Mouse (Mus musculus): ENCODE measurements around the gene Zfp507. TPM values are rescaled to one million over a fixed set of nuclear protein-coding genes. Genes with fewer than 3 reads are reported as not detected.

Zfp507 gene
- polyA plus RNA-seq, 1 experiment from 2014 or later, result 12.0 TPM

DNA sequence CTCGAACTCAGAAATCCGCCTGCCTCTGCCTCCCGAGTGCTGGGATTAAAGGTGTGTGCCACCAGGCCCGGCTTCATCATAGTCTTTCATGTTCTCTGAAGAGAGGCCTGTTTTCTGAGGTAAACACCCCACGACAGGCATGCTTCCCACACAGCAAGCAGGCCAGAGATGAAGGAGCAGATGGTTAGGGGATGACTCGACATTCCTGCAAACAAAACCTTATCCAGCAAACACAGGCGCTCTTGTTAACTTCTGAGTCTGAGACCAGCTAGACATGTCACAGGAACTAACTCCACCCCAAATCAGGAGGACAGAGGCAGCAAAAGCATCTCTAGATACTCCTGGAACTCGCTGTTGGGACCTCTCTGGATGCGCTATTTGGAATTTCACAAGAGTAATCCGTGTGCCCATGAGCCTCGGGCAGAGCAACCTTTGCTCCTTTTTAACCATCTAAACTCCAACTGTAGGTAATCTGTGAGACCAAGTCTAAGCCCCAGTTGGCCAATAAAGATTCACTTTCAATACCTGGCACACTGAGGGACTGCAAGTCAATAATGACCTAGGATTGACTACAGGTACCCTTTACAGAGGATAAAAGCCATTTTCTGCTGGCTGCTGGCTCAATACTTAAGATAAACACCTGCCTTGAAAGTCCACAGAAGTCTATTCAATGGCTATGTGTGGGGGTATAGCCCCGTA, 10.5 kb downstream of the Zfp507 start:
- Histone ChIP-seq H3K9ac (ENCODE audit: low read depth, low read length) (no peak overlapping the region), H3K4me3 (ENCODE audit: low read length) (no peak overlapping the region), H3K4me2 (ENCODE audit: low read length) (no peak overlapping the region), H3K36me3 (ENCODE audit: control insufficient read depth, insufficient read depth, low read length) (peaks cover 31% of the 10 kb centered on the region), H3K27ac (ENCODE audit: low read depth, low read length) (no peak overlapping the region), H3K9me3 (ENCODE audit: control insufficient read depth, low read length) (no peaks in the 10 kb centered on the region), H3K4me1 (ENCODE audit: control insufficient read depth, insufficient read depth, low read depth, low read length) (no peaks in the 10 kb centered on the region; the same call in 1 of the 2 replicates), H3K27me3 (replicated peaks; ENCODE audit: control insufficient read depth, insufficient read depth, low read length) (no peaks in the 10 kb centered on the region)
- ATAC-seq, result no peak
- 91% methylated on average over 12 of the region's 12 CpGs for WGBS

DNA sequence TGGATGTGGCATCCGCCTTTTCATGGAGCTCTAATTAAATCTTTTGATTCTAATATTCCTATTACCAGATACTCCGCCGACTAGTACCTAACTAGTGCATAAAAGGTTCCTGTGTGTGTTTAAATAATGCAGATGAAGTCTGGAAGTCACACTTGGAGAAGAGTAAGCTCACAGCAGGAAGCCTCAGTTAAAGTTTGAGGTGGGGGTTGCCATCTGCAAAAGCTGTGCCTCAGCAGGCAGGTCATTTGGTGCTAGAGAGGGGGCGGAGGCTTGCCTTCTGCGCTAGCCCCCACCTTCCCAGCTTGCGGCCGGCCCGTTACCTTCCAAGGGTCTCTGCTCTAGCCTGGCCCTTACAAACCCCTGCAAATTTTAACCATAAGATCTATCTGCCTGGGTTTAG, 11.9 kb downstream of the Zfp507 start:
- no peaks in the 10 kb centered on the region for H3K27me3 ChIP-seq (replicated peaks; ENCODE audit: control insufficient read depth, insufficient read depth, low read length)
- no peak overlapping the region for H3K4me3 ChIP-seq (ENCODE audit: low read length)
- H3K4me2 ChIP-seq (ENCODE audit: low read length), result no peak overlapping the region
- H3K4me1 ChIP-seq (ENCODE audit: control insufficient read depth, insufficient read depth, low read depth, low read length), result no peaks in the 10 kb centered on the region; the same call in 1 of the 2 replicates
- no peak for ATAC-seq
- no peak overlapping the region for H3K9ac ChIP-seq (ENCODE audit: low read depth, low read length)
- peaks cover 40% of the 10 kb centered on the region for H3K36me3 ChIP-seq (ENCODE audit: control insufficient read depth, insufficient read depth, low read length)
- WGBS, result 68% methylated on average over 8 of the region's 8 CpGs
- H3K27ac ChIP-seq (ENCODE audit: low read depth, low read length), result no peak overlapping the region
- no peaks in the 10 kb centered on the region for H3K9me3 ChIP-seq (ENCODE audit: control insufficient read depth, low read length)

DNA sequence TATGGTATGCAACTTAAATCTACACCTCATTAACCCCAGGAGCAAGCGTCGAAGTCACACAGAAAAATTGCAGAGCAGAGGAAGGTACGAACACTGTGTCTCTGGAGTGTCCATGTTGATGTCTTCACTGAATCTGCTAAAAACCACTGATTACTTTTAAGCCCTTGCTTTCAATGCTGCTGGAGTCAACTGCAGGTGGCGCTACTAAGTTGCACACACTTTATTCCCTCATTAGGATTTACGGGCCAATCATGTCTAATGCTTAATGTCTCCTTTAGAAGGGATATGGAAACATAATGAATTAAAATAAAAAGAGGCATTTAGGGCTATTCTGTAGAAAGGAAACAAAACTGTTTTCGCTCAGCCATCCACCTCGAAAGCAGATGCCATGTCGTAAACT, 12.6 kb downstream of the Zfp507 start:
- H3K4me3 ChIP-seq (ENCODE audit: low read length), result no peak overlapping the region
- H3K27ac ChIP-seq (ENCODE audit: low read depth, low read length), result no peak overlapping the region
- WGBS, result 70% methylated on average over 8 of the region's 8 CpGs
- no peak overlapping the region for H3K9ac ChIP-seq (ENCODE audit: low read depth, low read length)
- H3K9me3 ChIP-seq (ENCODE audit: control insufficient read depth, low read length), result no peaks in the 10 kb centered on the region
- peaks cover 45% of the 10 kb centered on the region for H3K36me3 ChIP-seq (ENCODE audit: control insufficient read depth, insufficient read depth, low read length)
- no peaks in the 10 kb centered on the region for H3K27me3 ChIP-seq (replicated peaks; ENCODE audit: control insufficient read depth, insufficient read depth, low read length)
- no peaks in the 10 kb centered on the region; the same call in 1 of the 2 replicates for H3K4me1 ChIP-seq (ENCODE audit: control insufficient read depth, insufficient read depth, low read depth, low read length)
- no peak overlapping the region for H3K4me2 ChIP-seq (ENCODE audit: low read length)
- ATAC-seq, result no peak

DNA sequence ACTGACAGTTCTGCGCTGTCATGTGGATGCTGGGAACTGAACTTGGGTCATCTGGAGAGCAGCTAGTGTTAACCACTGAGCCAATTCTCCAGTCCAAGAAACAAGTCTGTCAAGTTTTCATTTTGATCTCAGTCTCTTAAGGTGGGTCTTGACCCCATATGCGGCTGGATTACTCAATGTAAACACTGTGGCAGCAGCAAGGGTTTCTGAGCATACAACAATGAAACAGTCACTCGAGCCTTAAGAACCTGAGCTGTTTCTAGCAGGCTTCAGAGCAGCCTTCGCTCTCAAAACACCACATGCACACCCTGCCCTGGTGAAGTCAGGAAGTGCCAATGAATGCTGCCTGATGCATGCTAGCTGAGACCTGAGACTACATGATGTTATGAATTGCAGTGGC, 17.2 kb downstream of the Zfp507 start:
- H3K4me1 ChIP-seq (ENCODE audit: control insufficient read depth, insufficient read depth, low read depth, low read length), result no peaks in the 10 kb centered on the region
- WGBS, result 96% methylated on average over 4 of the region's 4 CpGs
- no peaks in the 10 kb centered on the region for H3K27me3 ChIP-seq (replicated peaks; ENCODE audit: control insufficient read depth, insufficient read depth, low read length)
- H3K27ac ChIP-seq (ENCODE audit: low read depth, low read length), result no peak overlapping the region
- no peak overlapping the region for H3K9ac ChIP-seq (ENCODE audit: low read depth, low read length)
- no peak overlapping the region for H3K4me2 ChIP-seq (ENCODE audit: low read length)
- no peak overlapping the region for H3K4me3 ChIP-seq (ENCODE audit: low read length)
- no peak for ATAC-seq
- peaks cover 25% of the 10 kb centered on the region for H3K36me3 ChIP-seq (ENCODE audit: control insufficient read depth, insufficient read depth, low read length)
- H3K9me3 ChIP-seq (ENCODE audit: control insufficient read depth, low read length), result no peaks in the 10 kb centered on the region

DNA sequence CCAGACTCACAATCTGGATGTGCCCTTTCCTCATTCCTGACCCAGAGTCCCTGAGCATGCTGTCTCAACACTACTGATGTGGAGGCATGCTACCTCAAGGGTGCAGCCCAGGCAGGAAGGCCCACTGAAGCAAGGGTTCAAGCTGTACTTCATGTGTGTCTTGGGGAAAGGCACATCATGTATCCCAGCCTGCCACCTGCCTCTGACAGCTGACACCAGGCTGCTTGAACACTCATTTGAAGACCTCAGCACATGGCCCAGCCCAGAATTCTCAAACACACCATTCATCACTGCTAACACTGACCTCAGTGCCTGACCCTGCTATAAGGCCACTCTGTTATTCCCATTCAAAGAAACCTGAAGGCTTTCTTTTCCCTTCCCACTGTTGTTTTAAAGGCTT, 20.6 kb downstream of the Zfp507 start:
- H3K9ac ChIP-seq (ENCODE audit: low read depth, low read length), result no peak overlapping the region
- H3K9me3 ChIP-seq (ENCODE audit: control insufficient read depth, low read length), result no peaks in the 10 kb centered on the region
- peaks cover 27% of the 10 kb centered on the region for H3K36me3 ChIP-seq (ENCODE audit: control insufficient read depth, insufficient read depth, low read length)
- no peak overlapping the region for H3K4me2 ChIP-seq (ENCODE audit: low read length)
- no peak for ATAC-seq
- H3K4me1 ChIP-seq (ENCODE audit: control insufficient read depth, insufficient read depth, low read depth, low read length), result no peaks in the 10 kb centered on the region
- H3K27me3 ChIP-seq (replicated peaks; ENCODE audit: control insufficient read depth, insufficient read depth, low read length), result no peaks in the 10 kb centered on the region
- H3K4me3 ChIP-seq (ENCODE audit: low read length), result no peak overlapping the region
- H3K27ac ChIP-seq (ENCODE audit: low read depth, low read length), result no peak overlapping the region

DNA sequence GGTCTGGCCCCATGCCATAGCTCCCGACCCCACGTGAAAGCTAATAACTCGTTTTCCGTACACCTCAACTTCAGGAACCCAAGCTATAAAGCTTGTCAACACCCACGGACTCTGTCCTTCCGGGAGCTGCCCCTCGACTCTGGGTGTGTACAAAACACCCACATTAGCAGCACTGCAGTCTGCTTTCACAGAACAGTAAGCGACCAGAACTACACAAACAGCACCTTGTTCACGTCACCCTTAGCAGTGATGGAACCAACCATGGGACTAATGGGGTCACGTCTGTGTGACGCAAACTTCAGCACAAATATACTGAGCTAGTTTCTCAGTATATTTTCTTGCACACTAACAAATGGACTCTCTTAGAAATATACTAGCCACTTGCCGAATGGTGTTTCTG, 28.7 kb downstream of the Zfp507 start:
- H3K27me3 ChIP-seq (replicated peaks; ENCODE audit: control insufficient read depth, insufficient read depth, low read length), result no peaks in the 10 kb centered on the region
- no peak overlapping the region for H3K9ac ChIP-seq (ENCODE audit: low read depth, low read length)
- H3K27ac ChIP-seq (ENCODE audit: low read depth, low read length), result no peak overlapping the region
- H3K4me1 ChIP-seq (ENCODE audit: control insufficient read depth, insufficient read depth, low read depth, low read length), result no peaks in the 10 kb centered on the region
- peaks cover 32% of the 10 kb centered on the region for H3K36me3 ChIP-seq (ENCODE audit: control insufficient read depth, insufficient read depth, low read length)
- H3K9me3 ChIP-seq (ENCODE audit: control insufficient read depth, low read length), result no peaks in the 10 kb centered on the region
- no peak for ATAC-seq
- WGBS, result 91% methylated on average over 12 of the region's 12 CpGs
- no peak overlapping the region for H3K4me2 ChIP-seq (ENCODE audit: low read length)
- H3K4me3 ChIP-seq (ENCODE audit: low read length), result no peak overlapping the region

DNA sequence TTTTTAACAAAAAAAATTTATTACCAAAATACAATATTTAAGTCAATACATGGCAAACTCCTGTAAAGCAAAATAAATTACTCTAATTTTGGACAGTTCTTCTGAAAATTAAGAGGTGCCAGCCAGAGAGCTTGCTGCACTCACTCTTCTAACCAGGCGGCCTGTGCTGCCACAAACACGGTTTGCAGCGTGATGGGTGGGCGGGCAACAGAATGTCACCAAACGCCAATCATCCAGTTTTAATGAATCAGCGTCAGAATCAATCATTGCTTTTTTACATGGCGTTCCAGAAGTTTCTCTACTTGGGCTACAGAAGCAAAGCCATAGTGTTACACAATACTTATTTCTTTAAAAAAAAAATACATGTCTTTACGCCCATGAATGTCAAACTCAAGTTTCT, 30.5 kb downstream of the Zfp507 start:
- no peak overlapping the region for H3K9ac ChIP-seq (ENCODE audit: low read depth, low read length)
- no peaks in the 10 kb centered on the region for H3K4me1 ChIP-seq (ENCODE audit: control insufficient read depth, insufficient read depth, low read depth, low read length)
- H3K27me3 ChIP-seq (replicated peaks; ENCODE audit: control insufficient read depth, insufficient read depth, low read length), result no peaks in the 10 kb centered on the region
- H3K27ac ChIP-seq (ENCODE audit: low read depth, low read length), result no peak overlapping the region
- no peak overlapping the region for H3K4me2 ChIP-seq (ENCODE audit: low read length)
- 89% methylated on average over 8 of the region's 8 CpGs for WGBS
- H3K9me3 ChIP-seq (ENCODE audit: control insufficient read depth, low read length), result no peaks in the 10 kb centered on the region
- peaks cover 24% of the 10 kb centered on the region for H3K36me3 ChIP-seq (ENCODE audit: control insufficient read depth, insufficient read depth, low read length)
- no peak for ATAC-seq
- H3K4me3 ChIP-seq (ENCODE audit: low read length), result no peak overlapping the region

DNA sequence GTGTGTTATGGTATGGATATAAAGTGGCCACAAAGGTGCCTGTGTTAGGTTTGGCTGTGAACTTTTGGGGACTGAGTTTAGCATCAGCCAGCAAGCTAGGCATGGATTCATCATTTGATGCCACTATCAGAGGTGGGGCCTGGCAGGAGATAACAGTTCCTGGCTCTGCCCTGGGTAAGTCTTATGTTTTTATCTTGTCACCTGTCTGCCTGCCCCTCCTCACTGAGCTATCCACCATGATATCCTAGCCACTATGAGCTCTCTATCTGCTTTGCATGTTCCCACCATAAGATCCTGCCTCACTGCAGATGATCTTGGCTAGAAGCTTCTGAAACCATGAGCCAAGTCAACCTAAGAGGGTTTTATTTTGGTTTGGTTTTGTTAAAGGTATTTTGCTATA, 31.7 kb downstream of the Zfp507 start:
- no peaks in the 10 kb centered on the region for H3K27me3 ChIP-seq (replicated peaks; ENCODE audit: control insufficient read depth, insufficient read depth, low read length)
- no peak overlapping the region for H3K27ac ChIP-seq (ENCODE audit: low read depth, low read length)
- ATAC-seq, result no peak
- H3K4me2 ChIP-seq (ENCODE audit: low read length), result no peak overlapping the region
- H3K4me1 ChIP-seq (ENCODE audit: control insufficient read depth, insufficient read depth, low read depth, low read length), result no peaks in the 10 kb centered on the region
- H3K9me3 ChIP-seq (ENCODE audit: control insufficient read depth, low read length), result no peaks in the 10 kb centered on the region
- peaks cover 21% of the 10 kb centered on the region for H3K36me3 ChIP-seq (ENCODE audit: control insufficient read depth, insufficient read depth, low read length)
- H3K9ac ChIP-seq (ENCODE audit: low read depth, low read length), result no peak overlapping the region
- H3K4me3 ChIP-seq (ENCODE audit: low read length), result no peak overlapping the region

DNA sequence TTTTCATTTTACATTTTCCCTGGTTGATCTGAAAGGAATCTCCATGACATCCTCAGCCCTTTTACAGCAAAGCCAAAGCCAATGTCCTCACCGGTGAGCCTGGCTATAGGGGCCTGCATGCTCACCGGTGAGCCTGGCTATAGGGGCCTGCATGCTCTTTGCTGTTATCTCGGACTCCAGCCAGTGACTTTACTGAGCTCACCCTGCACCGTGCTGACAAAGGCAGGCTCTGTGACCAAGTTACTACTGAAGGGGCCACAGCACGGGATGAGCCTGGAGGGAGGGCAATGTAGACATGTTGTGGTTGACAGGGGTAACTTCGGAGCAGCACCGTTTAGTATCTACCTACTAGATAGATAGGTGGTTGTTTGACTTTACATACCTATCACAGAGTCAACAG, 32.7 kb downstream of the Zfp507 start:
- H3K4me3 ChIP-seq (ENCODE audit: low read length), result no peak overlapping the region
- H3K27ac ChIP-seq (ENCODE audit: low read depth, low read length), result no peak overlapping the region
- H3K36me3 ChIP-seq (ENCODE audit: control insufficient read depth, insufficient read depth, low read length), result peaks cover 17% of the 10 kb centered on the region
- no peak overlapping the region for H3K9ac ChIP-seq (ENCODE audit: low read depth, low read length)
- H3K9me3 ChIP-seq (ENCODE audit: control insufficient read depth, low read length), result no peaks in the 10 kb centered on the region
- H3K4me2 ChIP-seq (ENCODE audit: low read length), result no peak overlapping the region
- H3K4me1 ChIP-seq (ENCODE audit: control insufficient read depth, insufficient read depth, low read depth, low read length), result no peaks in the 10 kb centered on the region
- ATAC-seq, result no peak
- no peaks in the 10 kb centered on the region for H3K27me3 ChIP-seq (replicated peaks; ENCODE audit: control insufficient read depth, insufficient read depth, low read length)
- 84% methylated on average over 7 of the region's 7 CpGs for WGBS

DNA sequence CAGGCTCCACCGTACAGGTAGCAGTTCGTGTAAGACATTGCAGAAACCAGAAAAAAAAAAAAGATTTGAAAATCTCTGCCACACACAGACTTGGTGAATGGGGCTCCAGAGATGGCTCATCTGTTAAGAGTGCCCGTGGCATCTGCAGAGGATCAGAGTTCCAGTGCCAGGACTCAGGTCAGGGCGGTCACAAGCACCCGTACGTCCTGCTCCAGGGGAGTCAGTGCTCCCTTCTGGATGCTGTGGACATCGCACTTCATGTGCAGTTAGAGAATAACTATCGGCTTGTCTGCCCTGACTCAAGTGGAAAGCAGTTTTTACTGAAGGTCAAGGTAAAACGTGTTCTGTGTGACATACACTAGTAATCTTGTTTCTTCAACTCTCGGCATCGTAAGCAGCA, 38.3 kb downstream of the Zfp507 start:
- no peak overlapping the region for H3K4me3 ChIP-seq (ENCODE audit: low read length)
- WGBS, result 93% methylated on average over 11 of the region's 11 CpGs
- no peaks in the 10 kb centered on the region for H3K27me3 ChIP-seq (replicated peaks; ENCODE audit: control insufficient read depth, insufficient read depth, low read length)
- H3K36me3 ChIP-seq (ENCODE audit: control insufficient read depth, insufficient read depth, low read length), result no peaks in the 10 kb centered on the region
- no peak for ATAC-seq
- H3K9ac ChIP-seq (ENCODE audit: low read depth, low read length), result no peak overlapping the region
- no peaks in the 10 kb centered on the region for H3K9me3 ChIP-seq (ENCODE audit: control insufficient read depth, low read length)
- H3K4me2 ChIP-seq (ENCODE audit: low read length), result no peak overlapping the region
- H3K4me1 ChIP-seq (ENCODE audit: control insufficient read depth, insufficient read depth, low read depth, low read length), result no peaks in the 10 kb centered on the region
- H3K27ac ChIP-seq (ENCODE audit: low read depth, low read length), result no peak overlapping the region

Data from hindbrain, embryonic 16.5 days (tissue).